Mouse (Mus musculus) kidney, embryonic 14.5 days (tissue): ENCODE measurements around the gene Samd4. TPM values are rescaled to one million over a fixed set of nuclear protein-coding genes. Genes with fewer than 3 reads are reported as not detected.

Experiments used
- ATAC-seq: fragments of 200-750 bp; cut with Nextera tagmentation; 2 replicates; pipeline ENCODE4 v1.8.0; 2017; ENCODE audit warnings: moderate number of reproducible peaks, mild to moderate bottlenecking, moderate TSS enrichment, moderate library complexity; ENCODE audit not compliant: low FRiP score, low TSS enrichment
- H3K27ac ChIP-seq: fragments of 300-500 bp; sonication (generic); 2 replicates; pipeline ENCODE4 v1.5.1; 2014; ENCODE audit warnings: low read depth, mild to moderate bottlenecking, low read length, moderate library complexity, mixed read lengths
- H3K27me3 ChIP-seq: fragments of 300-500 bp; sonication (generic); 2 replicates; pipeline ENCODE4 v1.6.1; 2014; ENCODE audit warnings: mild to moderate bottlenecking, low read length; ENCODE audit not compliant: control insufficient read depth, insufficient read depth
- H3K36me3 ChIP-seq: fragments of 300-500 bp; sonication (generic); 2 replicates; pipeline ENCODE4 v1.6.1; 2014; ENCODE audit warnings: low read length, mixed read lengths; ENCODE audit not compliant: control insufficient read depth, insufficient read depth
- H3K4me1 ChIP-seq: fragments of 300-500 bp; sonication (generic); 2 replicates; pipeline ENCODE4 v1.6.1; 2014; ENCODE audit warnings: low read length, mixed read lengths; ENCODE audit not compliant: control insufficient read depth, insufficient read depth
- H3K4me2 ChIP-seq: fragments of 300-500 bp; sonication (generic); replicated peaks from 2 replicates; pipeline ENCODE4 v1.6.1; 2014; ENCODE audit warnings: low read depth, mild to moderate bottlenecking, low read length
- H3K4me3 ChIP-seq: fragments of 300-500 bp; sonication (generic); 2 replicates; pipeline ENCODE4 v1.5.1; 2014; ENCODE audit warnings: mild to moderate bottlenecking, low read length
- H3K9ac ChIP-seq: fragments of 300-500 bp; sonication (generic); 2 replicates; pipeline ENCODE4 v1.6.1; 2014; ENCODE audit warnings: low read depth, mild to moderate bottlenecking, low read length, moderate library complexity
- H3K9me3 ChIP-seq: fragments of 300-500 bp; sonication (generic); 2 replicates; pipeline ENCODE4 v1.6.1; 2016; ENCODE audit warnings: low read length; ENCODE audit not compliant: control insufficient read depth
- WGBS: fragments of 180-500 bp; shearing (Covaris S2); extraction: QIAGEN DNeasy Blood & Tissue Kit; methylation state at CpG from one replicate; pipeline ENCODE4 v1.1.7; 2014; 5-methylcytosine and 5-hydroxymethylcytosine counted together
- polyA plus RNA-seq: library from polyadenylated mRNA; unstranded; fragments of >200 nt; fragmentation: Nextera tagmentation; extraction: Ambion mirVana; gene quantifications from 2 replicates; pipeline ENCODE4 v1.2.1, GENCODE M21; 2014

Samd4 gene
- polyA plus RNA-seq, 1 experiment from 2014 or later = 2.6 TPM

DNA sequence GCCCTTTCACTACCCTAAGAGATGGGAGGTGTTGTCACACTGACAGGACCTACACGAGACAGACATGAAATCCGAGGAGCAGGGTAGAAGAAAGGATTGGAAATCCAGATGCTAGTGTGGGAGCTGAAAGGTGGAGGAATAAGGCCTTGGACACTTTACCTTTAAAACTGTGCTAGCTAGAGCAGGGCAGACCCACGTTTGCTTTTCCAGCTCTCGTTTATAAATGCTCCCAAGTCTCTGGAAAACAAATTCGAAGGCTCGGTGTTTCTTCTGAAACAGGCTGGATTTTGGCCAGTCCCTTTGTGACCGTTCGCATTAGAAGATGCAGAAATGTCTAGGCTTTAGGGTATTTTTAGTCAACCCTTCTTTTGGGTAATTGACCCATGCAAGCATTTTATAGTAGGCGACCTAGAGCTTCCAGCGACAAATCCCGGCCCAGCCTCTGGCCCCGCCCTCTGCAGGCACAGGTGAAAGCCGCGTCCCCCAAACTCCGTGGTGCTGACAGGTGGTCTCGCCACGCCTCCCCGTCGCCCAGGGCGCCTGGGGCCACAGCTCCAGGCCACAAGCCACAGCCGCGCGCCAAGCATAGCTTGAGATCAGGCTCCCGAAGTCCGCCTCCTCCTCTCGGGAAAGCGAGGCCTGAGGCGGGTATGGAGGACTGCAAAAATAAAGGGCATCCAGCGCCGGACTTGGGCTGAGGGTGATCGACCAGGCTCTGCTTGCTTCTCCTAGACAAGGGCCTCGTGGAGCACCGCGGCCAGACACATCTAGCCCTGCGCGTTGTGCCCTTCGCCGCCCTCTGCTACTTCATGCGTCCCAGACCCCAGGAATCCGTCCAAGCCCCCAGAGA lies 848 bp upstream of the Samd4 start:
- Histone ChIP-seq H3K36me3 (no peaks in the 10 kb centered on the region), H3K4me2 (peak overlapping the region; percentile 84), H3K4me3 (peak overlapping the region; percentile 67), H3K9ac (peak overlapping the region; percentile 75; the same call in 1 of the 2 replicates), H3K27ac (no peak overlapping the region), H3K27me3 (no peaks in the 10 kb centered on the region), H3K4me1 (peaks cover 11% of the 10 kb centered on the region), H3K9me3 (no peaks in the 10 kb centered on the region)
- 5% methylated on average over 39 of the region's 40 CpGs for WGBS
- ATAC-seq = peak; percentile 2; the same call in 1 of the 2 replicates

- under 1% methylated on average over 69 of the region's 70 CpGs for whole genome bisulfite sequencing
- peak; percentile 41 for ATAC-seq
- H3K9me3 ChIP-seq = no peaks in the 10 kb centered on the region
- H3K4me1 ChIP-seq = peaks cover 11% of the 10 kb centered on the region
- H3K9ac ChIP-seq = peak overlapping the region; percentile 75
- peak overlapping the region; percentile 78 for H3K27ac ChIP-seq
- no peaks in the 10 kb centered on the region for H3K27me3 ChIP-seq
- no peaks in the 10 kb centered on the region for H3K36me3 ChIP-seq
- H3K4me2 ChIP-seq = peak overlapping the region; percentile 84
- H3K4me3 ChIP-seq = peak overlapping the region; percentile 67
Observed at GRCm38 (mm10) chr14:46883068-46883870, 615 bp downstream of the Samd4 start.

GRCm38 (mm10) chr14:46883871-46884441 lies 1.3 kb downstream of the Samd4 start:
- Histone ChIP-seq H3K4me3 (peak overlapping the region; percentile 67), H3K27me3 (no peaks in the 10 kb centered on the region), H3K4me1 (peaks cover 11% of the 10 kb centered on the region), H3K36me3 (no peaks in the 10 kb centered on the region), H3K9me3 (no peaks in the 10 kb centered on the region), H3K4me2 (peak overlapping the region; percentile 84), H3K9ac (peak overlapping the region; percentile 61), H3K27ac (peak overlapping the region; percentile 73)
- peak; percentile 29 for ATAC-seq
- WGBS = under 1% methylated on average over 26 of the region's 29 CpGs

- H3K36me3 ChIP-seq = no peaks in the 10 kb centered on the region
- peak overlapping the region; percentile 78 for H3K27ac ChIP-seq
- no peaks in the 10 kb centered on the region for H3K9me3 ChIP-seq
- H3K9ac ChIP-seq = peak overlapping the region; percentile 61
- H3K4me3 ChIP-seq = peak overlapping the region; percentile 67
- H3K4me1 ChIP-seq = peaks cover 11% of the 10 kb centered on the region
- peak overlapping the region; percentile 84 for H3K4me2 ChIP-seq
- ATAC-seq = peak; percentile 49
- 0% methylated on average over 43 of the region's 52 CpGs for WGBS
- no peaks in the 10 kb centered on the region for H3K27me3 ChIP-seq
Observed at GRCm38 (mm10) chr14:46884701-46885428, 2.2 kb downstream of the Samd4 start.

GRCm38 (mm10) chr14:46885429-46885755 lies 2.7 kb downstream of the Samd4 start:
- H3K36me3 ChIP-seq = no peaks in the 10 kb centered on the region
- H3K9ac ChIP-seq = peak overlapping the region; percentile 61; the same call in 1 of the 2 replicates
- 1% methylated on average over 7 of the region's 7 CpGs for WGBS
- peak overlapping the region; percentile 67 for H3K4me3 ChIP-seq
- H3K27me3 ChIP-seq = no peaks in the 10 kb centered on the region
- H3K27ac ChIP-seq = peak overlapping the region; percentile 78; the same call in 1 of the 2 replicates
- H3K9me3 ChIP-seq = no peaks in the 10 kb centered on the region
- no peak for ATAC-seq
- peaks cover 11% of the 10 kb centered on the region for H3K4me1 ChIP-seq
- peak overlapping the region; percentile 84 for H3K4me2 ChIP-seq

GRCm38 (mm10) chr14:46885891-46886301 lies 3.2 kb downstream of the Samd4 start:
- H3K4me2 ChIP-seq = peak overlapping the region; percentile 84
- no peaks in the 10 kb centered on the region for H3K9me3 ChIP-seq
- no peaks in the 10 kb centered on the region for H3K36me3 ChIP-seq
- H3K4me1 ChIP-seq = peaks cover 11% of the 10 kb centered on the region
- 0 out of 2 replicates have a peak overlapping the region, but pooled peaks have one; percentile 42 for H3K27ac ChIP-seq
- WGBS = 24% methylated on average over 5 of the region's 5 CpGs
- H3K4me3 ChIP-seq = peak overlapping the region; percentile 67; the same call in 1 of the 2 replicates
- no peak overlapping the region; the same call in 1 of the 2 replicates for H3K9ac ChIP-seq
- no peaks in the 10 kb centered on the region for H3K27me3 ChIP-seq
- ATAC-seq = 0 out of 2 replicates have a peak, but pooled peaks have one; percentile 13

DNA sequence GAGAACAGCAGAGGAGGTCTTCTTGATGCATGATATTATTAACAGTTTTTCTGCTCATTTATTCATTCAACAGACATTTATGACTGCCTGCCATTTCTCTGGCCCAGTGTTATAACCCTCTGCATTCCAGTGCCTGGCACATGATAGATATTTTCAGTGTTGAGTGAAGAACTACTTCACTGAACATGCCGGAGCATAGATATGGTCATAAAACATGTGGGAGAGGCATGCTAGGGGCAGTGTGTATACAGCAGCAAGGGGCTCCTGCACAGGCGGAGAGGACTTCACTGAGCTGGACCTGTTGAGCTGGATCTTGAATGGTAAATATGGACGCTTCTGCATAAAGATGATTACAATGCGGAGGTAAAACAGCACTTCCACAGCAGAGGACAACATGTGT lies 6.4 kb downstream of the Samd4 start:
- peaks cover 11% of the 10 kb centered on the region for H3K4me1 ChIP-seq
- no peak for ATAC-seq
- no peaks in the 10 kb centered on the region for H3K27me3 ChIP-seq
- no peak overlapping the region for H3K4me2 ChIP-seq
- no peak overlapping the region for H3K9ac ChIP-seq
- no peaks in the 10 kb centered on the region for H3K36me3 ChIP-seq
- no peak overlapping the region for H3K27ac ChIP-seq
- no peaks in the 10 kb centered on the region for H3K9me3 ChIP-seq
- 86% methylated on average over 4 of the region's 4 CpGs for WGBS
- no peak overlapping the region for H3K4me3 ChIP-seq

DNA sequence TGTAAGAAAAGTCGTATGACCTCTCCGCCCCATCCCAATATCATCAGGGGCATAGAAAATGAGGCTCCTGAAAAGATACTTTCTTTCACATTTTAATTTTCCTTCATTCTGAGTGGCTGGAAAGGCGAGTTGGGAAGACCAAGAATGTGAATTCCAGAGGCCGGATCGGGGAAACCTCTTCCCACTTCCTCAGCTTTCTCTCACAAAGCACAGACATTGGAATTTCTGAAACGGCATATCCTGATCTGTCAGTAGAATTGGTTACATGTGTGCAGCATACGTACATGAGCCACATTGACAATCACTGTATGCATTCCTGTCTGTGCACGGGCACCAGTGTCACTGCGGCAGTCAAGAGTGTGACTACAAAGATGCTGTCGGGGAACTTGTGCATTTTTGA lies 11.3 kb downstream of the Samd4 start:
- no peaks in the 10 kb centered on the region for H3K36me3 ChIP-seq
- 90% methylated on average over 10 of the region's 10 CpGs for WGBS
- no peaks in the 10 kb centered on the region for H3K9me3 ChIP-seq
- no peak overlapping the region for H3K4me2 ChIP-seq
- H3K9ac ChIP-seq = no peak overlapping the region
- H3K27me3 ChIP-seq = no peaks in the 10 kb centered on the region
- no peaks in the 10 kb centered on the region for H3K4me1 ChIP-seq
- H3K27ac ChIP-seq = no peak overlapping the region
- no peak for ATAC-seq
- no peak overlapping the region for H3K4me3 ChIP-seq
